Mouse (Mus musculus) limb, embryonic 14.5 days (tissue): ENCODE data around the gene Gse1. TPM values are rescaled to one million over a fixed set of nuclear protein-coding genes. Genes with fewer than 3 reads are reported as not detected.

ENCODE experiments used
- ATAC-seq: fragments of 200-750 bp; cut with Nextera tagmentation; 2 replicates; pipeline ENCODE4 v1.8.0; 2017; ENCODE audit warnings: low read depth, moderate number of reproducible peaks, moderate TSS enrichment; ENCODE audit not compliant: low FRiP score
- DNase-seq: peaks from one replicate; pipeline ENCODE4 v3.0.0-alpha.2; 2015; ENCODE audit warnings: low spot score
- H3K27ac ChIP-seq: fragments of 300-500 bp; sonication (generic); replicated peaks from 2 replicates; pipeline ENCODE4 v1.5.1; 2014; ENCODE audit warnings: low read depth, mild to moderate bottlenecking, low read length, moderate library complexity, mixed read lengths
- H3K27me3 ChIP-seq: fragments of 300-500 bp; sonication (generic); 2 replicates; pipeline ENCODE4 v1.6.1; 2014; ENCODE audit warnings: low read length, mixed read lengths; ENCODE audit not compliant: control insufficient read depth, insufficient read depth
- H3K36me3 ChIP-seq: fragments of 300-500 bp; sonication (generic); 2 replicates; pipeline ENCODE4 v1.6.1; 2014; ENCODE audit warnings: mild to moderate bottlenecking, low read length, moderate library complexity, mixed read lengths; ENCODE audit not compliant: control insufficient read depth, insufficient read depth
- H3K4me1 ChIP-seq: fragments of 300-500 bp; sonication (generic); 2 replicates; pipeline ENCODE4 v1.6.1; 2014; ENCODE audit warnings: antibody characterized with exemption, low read length, mixed read lengths; ENCODE audit not compliant: control insufficient read depth, insufficient read depth
- H3K4me2 ChIP-seq: fragments of 300-500 bp; sonication (generic); replicated peaks from 2 replicates; pipeline ENCODE4 v1.6.1; 2014; ENCODE audit warnings: low read depth, mild to moderate bottlenecking, low read length, moderate library complexity; ENCODE audit not compliant: severe bottlenecking
- H3K4me3 ChIP-seq: fragments of 300-500 bp; sonication (generic); replicated peaks from 2 replicates; pipeline ENCODE4 v1.5.1; 2014; ENCODE audit warnings: low read length
- H3K9ac ChIP-seq: fragments of 300-500 bp; sonication (generic); 2 replicates; pipeline ENCODE4 v1.6.1; 2014; ENCODE audit warnings: mild to moderate bottlenecking, low read depth, low read length, moderate library complexity; ENCODE audit not compliant: severe bottlenecking
- H3K9me3 ChIP-seq: fragments of 300-500 bp; sonication (generic); 2 replicates; pipeline ENCODE4 v1.6.1; 2016; ENCODE audit warnings: low read length; ENCODE audit not compliant: control insufficient read depth
- POLR2A ChIP-seq: fragments of 200-500 bp; IDR thresholded peaks from 2 replicates; pipeline ENCODE4 v1.8.0; 2012; ENCODE audit warnings: inconsistent platforms, mild to moderate bottlenecking, moderate library complexity, borderline replicate concordance; ENCODE audit not compliant: insufficient read depth, insufficient read length; ENCODE audit errors: extremely low read depth
- WGBS: fragments of 180-500 bp; shearing (Covaris S2); extraction: QIAGEN DNeasy Blood & Tissue Kit; methylation state at CpG from one replicate; pipeline ENCODE4 v1.1.7; 2014; 5-methylcytosine and 5-hydroxymethylcytosine counted together
- polyA plus RNA-seq, 2 experiments: library from polyadenylated mRNA; depleted of rRNA in 1 of 2; stranded (reverse) in 1 of 2; unstranded in 1 of 2; fragments of >200 nt; fragmentation: Nextera tagmentation in 1 of 2; extraction: Ambion mirVana in 1 of 2; gene quantifications; 2 replicates each; pipeline versions ENCODE4 v1.2.1 to v1.2.3; 2012 to 2014

Gene Gse1
- polyA plus RNA-seq, 2 experiments: 10.3 to 32.6 TPM

GRCm38 (mm10) chr8:120248031-120248430 is 19.8 kb downstream of the Gse1 start:
- WGBS: 72% methylated on average over 7 of the region's 7 CpGs
- no peaks in the 10 kb centered on the region for H3K27me3 ChIP-seq
- H3K27ac ChIP-seq: no peak overlapping the region
- DNase-seq (no peak), ATAC-seq (no peak)
- no peak overlapping the region for H3K9ac ChIP-seq
- peaks cover 7% of the 10 kb centered on the region; the same call in 1 of the 2 replicates for H3K36me3 ChIP-seq
- peaks cover 23% of the 10 kb centered on the region for H3K4me1 ChIP-seq
- no peak for TF ChIP-seq POLR2A
- H3K4me2 ChIP-seq: no peak overlapping the region
- H3K4me3 ChIP-seq: no peak overlapping the region
- H3K9me3 ChIP-seq: peaks cover 4% of the 10 kb centered on the region; the same call in 1 of the 2 replicates

- TF ChIP-seq POLR2A: no peak
- DNase-seq (no peak), ATAC-seq (no peak)
- Histone ChIP-seq H3K4me2 (no peak overlapping the region), H3K4me3 (no peak overlapping the region), H3K36me3 (peaks cover 7% of the 10 kb centered on the region; the same call in 1 of the 2 replicates), H3K9me3 (peaks cover 4% of the 10 kb centered on the region; the same call in 1 of the 2 replicates), H3K27ac (no peak overlapping the region), H3K27me3 (no peaks in the 10 kb centered on the region), H3K4me1 (peaks cover 24% of the 10 kb centered on the region), H3K9ac (no peak overlapping the region)
- WGBS: 94% methylated on average over 4 of the region's 4 CpGs
These were observed 20.2 kb downstream of the Gse1 start for GRCm38 (mm10) chr8:120248451-120248850.

DNA sequence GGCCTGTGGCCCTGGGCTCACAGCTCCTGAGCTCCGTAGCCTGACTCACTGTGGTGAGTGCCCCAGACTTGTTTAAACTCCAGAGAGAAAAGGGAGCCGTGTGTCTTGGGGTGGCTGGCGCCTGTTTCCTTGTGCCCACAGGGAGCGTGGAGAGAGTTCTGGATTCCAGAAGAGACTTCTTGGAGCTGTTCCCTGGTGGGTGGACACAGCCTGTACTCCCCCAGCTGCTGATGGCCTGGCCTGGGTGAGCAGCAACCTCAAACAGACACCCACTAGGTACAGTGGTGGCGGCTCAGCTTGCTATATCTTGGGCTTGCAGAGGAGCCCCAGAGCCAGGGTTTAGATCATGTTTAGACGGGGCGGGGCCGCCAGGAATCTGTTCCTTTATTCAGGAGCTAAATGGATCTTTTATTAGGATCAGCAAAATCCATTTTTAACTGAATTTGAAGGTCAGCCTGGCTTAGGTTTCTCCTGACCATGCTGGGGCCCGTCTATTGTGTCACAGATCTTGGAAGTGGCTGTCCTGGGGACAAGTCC is 21.6 kb downstream of the Gse1 start:
- Histone ChIP-seq H3K27ac (peak overlapping the region; percentile 38; the same call in 1 of the 2 replicates), H3K4me3 (no peak overlapping the region), H3K4me1 (peaks cover 27% of the 10 kb centered on the region), H3K36me3 (no peaks in the 10 kb centered on the region), H3K9ac (no peak overlapping the region), H3K9me3 (no peaks in the 10 kb centered on the region), H3K27me3 (no peaks in the 10 kb centered on the region), H3K4me2 (no peak overlapping the region)
- DNase-seq: no peak
- no peak for TF ChIP-seq POLR2A
- ATAC-seq: no peak
- WGBS: 67% methylated on average over 9 of the region's 9 CpGs

DNA sequence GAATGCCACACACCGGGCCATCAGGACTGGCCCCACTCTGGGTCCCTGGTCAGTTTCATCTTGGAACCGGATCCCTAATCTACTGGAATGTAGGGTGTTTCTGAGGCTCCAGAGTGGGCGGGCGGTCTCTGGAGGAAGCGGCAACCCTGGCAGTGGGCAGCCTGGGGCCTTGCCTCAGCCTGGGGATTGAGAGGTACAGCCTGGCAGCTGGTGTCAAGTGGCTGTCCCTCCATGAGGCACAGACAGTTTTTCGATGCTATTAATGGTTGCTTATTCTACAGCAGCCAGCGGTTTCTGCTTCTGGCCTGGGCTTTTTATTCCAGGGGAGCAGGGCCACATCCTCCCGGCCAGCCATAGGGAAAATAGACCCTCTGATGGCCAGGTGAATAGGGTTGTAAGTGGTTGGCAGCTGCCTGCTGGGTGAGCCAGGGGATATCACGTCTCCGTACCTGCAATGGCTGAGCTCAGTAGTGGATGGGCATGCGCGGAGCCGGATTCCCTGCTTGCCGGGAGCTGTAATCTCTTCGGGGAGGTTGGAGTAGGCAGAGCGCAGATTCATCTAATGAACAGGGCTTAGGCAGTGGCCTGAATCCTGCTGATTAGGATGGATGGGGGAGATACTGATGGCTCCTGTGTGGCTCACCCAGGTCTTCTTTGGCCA is 22.6 kb downstream of the Gse1 start:
- no peak for TF ChIP-seq POLR2A
- Histone ChIP-seq H3K27ac (no peak overlapping the region), H3K4me3 (no peak overlapping the region), H3K9ac (no peak overlapping the region), H3K4me2 (no peak overlapping the region), H3K27me3 (no peaks in the 10 kb centered on the region), H3K36me3 (no peaks in the 10 kb centered on the region), H3K4me1 (peaks cover 33% of the 10 kb centered on the region), H3K9me3 (no peaks in the 10 kb centered on the region)
- DNase-seq (no peak), ATAC-seq (no peak)
- WGBS: 72% methylated on average over 16 of the region's 16 CpGs

DNA sequence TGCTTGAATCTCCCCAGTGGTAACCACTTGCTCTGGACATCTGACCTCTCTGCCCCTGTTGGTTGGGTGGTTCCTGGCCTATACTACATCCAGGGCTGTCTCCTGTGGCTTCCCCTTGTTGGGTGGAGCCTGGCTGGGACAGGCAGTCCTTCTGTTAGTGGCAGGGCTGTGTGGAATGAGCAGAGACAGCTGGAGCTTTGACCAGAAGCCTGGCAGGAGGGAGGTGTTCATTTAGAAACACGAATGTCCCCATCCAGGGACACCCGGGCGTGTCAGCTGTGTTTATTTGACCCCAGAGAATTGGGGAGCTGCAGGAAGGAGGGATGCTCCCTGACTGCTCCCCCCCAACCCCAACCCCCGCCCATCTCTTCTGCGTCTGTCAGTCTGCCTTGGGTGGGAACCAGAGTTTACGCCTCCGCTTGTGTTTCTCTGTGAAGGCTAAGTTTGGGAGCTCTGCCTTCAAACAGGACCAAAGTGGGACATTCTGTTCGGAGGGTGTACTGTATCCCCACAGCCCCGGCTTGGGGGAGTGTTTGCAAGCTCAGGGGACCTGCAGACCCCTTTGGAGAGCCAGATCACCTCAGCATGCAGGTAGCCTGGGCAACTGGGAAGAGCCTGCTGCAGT is 23.3 kb downstream of the Gse1 start:
- TF ChIP-seq POLR2A: no peak
- ATAC-seq (peak; percentile 38; the same call in 1 of the 2 replicates), DNase-seq (no peak)
- no peak overlapping the region for H3K9ac ChIP-seq
- H3K4me3 ChIP-seq: no peak overlapping the region
- peaks cover 39% of the 10 kb centered on the region for H3K4me1 ChIP-seq
- WGBS: 68% methylated on average over 9 of the region's 9 CpGs
- H3K27me3 ChIP-seq: no peaks in the 10 kb centered on the region
- no peak overlapping the region for H3K27ac ChIP-seq
- H3K36me3 ChIP-seq: no peaks in the 10 kb centered on the region
- H3K4me2 ChIP-seq: no peak overlapping the region
- H3K9me3 ChIP-seq: no peaks in the 10 kb centered on the region
